Mouse (Mus musculus): ENCODE measurements around the gene Antxr1. TPM values are rescaled to one million over a fixed set of nuclear protein-coding genes. Genes with fewer than 3 reads are reported as not detected.
A peak's percentile ranks its signal among the peaks of the same experiment; 100 is the strongest.

Antxr1 gene
- polyA plus RNA-seq, 1 experiment from 2014 or later, result 0.54 TPM

- no peak for ATAC-seq (ENCODE audit: low read depth)
- no peaks in the 10 kb centered on the region for H3K4me1 ChIP-seq (ENCODE audit: control insufficient read depth, low read depth, low read length)
- 59% methylated on average over 5 of the region's 5 CpGs for WGBS (ENCODE audit: insufficient replicate concordance)
- no peaks in the 10 kb centered on the region for H3K27me3 ChIP-seq (ENCODE audit: control insufficient read depth, insufficient read depth, low read depth, low read length)
- H3K9ac ChIP-seq (ENCODE audit: low read depth, low read length), result no peak overlapping the region
- no peak overlapping the region for H3K4me3 ChIP-seq (ENCODE audit: low read depth, low read length)
- H3K9me3 ChIP-seq (replicated peaks; ENCODE audit: control insufficient read depth, low read length), result peaks cover 4% of the 10 kb centered on the region; the same call in 1 of the 2 replicates
- no peaks in the 10 kb centered on the region for H3K36me3 ChIP-seq (ENCODE audit: control insufficient read depth, insufficient read depth)
- H3K4me2 ChIP-seq (ENCODE audit: low read depth, low read length), result no peak overlapping the region
- H3K27ac ChIP-seq (ENCODE audit: low read length), result no peak overlapping the region
These were observed 57.5 kb downstream of the Antxr1 start for GRCm38 (mm10) chr6:87278151-87278550.

- H3K9ac ChIP-seq (ENCODE audit: low read depth, low read length), result no peak overlapping the region
- no peaks in the 10 kb centered on the region for H3K27me3 ChIP-seq (ENCODE audit: control insufficient read depth, insufficient read depth, low read depth, low read length)
- peaks cover 4% of the 10 kb centered on the region; the same call in 1 of the 2 replicates for H3K9me3 ChIP-seq (replicated peaks; ENCODE audit: control insufficient read depth, low read length)
- 28% methylated on average over 3 of the region's 3 CpGs for WGBS (ENCODE audit: insufficient replicate concordance)
- no peak overlapping the region for H3K27ac ChIP-seq (ENCODE audit: low read length)
- H3K4me2 ChIP-seq (ENCODE audit: low read depth, low read length), result no peak overlapping the region
- peak; percentile 45; the same call in 1 of the 2 replicates for ATAC-seq (ENCODE audit: low read depth)
- H3K36me3 ChIP-seq (ENCODE audit: control insufficient read depth, insufficient read depth), result no peaks in the 10 kb centered on the region
- H3K4me3 ChIP-seq (ENCODE audit: low read depth, low read length), result no peak overlapping the region
- no peaks in the 10 kb centered on the region for H3K4me1 ChIP-seq (ENCODE audit: control insufficient read depth, low read depth, low read length)
These were observed 58.1 kb downstream of the Antxr1 start for GRCm38 (mm10) chr6:87277527-87277926.

- Histone ChIP-seq H3K27ac (ENCODE audit: low read length) (no peak overlapping the region), H3K4me1 (ENCODE audit: control insufficient read depth, low read depth, low read length) (no peaks in the 10 kb centered on the region), H3K27me3 (ENCODE audit: control insufficient read depth, insufficient read depth, low read depth, low read length) (no peaks in the 10 kb centered on the region), H3K9ac (ENCODE audit: low read depth, low read length) (no peak overlapping the region), H3K36me3 (ENCODE audit: control insufficient read depth, insufficient read depth) (no peaks in the 10 kb centered on the region), H3K4me3 (ENCODE audit: low read depth, low read length) (no peak overlapping the region), H3K9me3 (replicated peaks; ENCODE audit: control insufficient read depth, low read length) (peaks cover 4% of the 10 kb centered on the region; the same call in 1 of the 2 replicates), H3K4me2 (ENCODE audit: low read depth, low read length) (no peak overlapping the region)
- 65% methylated on average over 7 of the region's 7 CpGs for WGBS (ENCODE audit: insufficient replicate concordance)
- ATAC-seq (ENCODE audit: low read depth), result no peak
These were observed 58.7 kb downstream of the Antxr1 start for GRCm38 (mm10) chr6:87276941-87277340.

- H3K27me3 ChIP-seq (ENCODE audit: control insufficient read depth, insufficient read depth, low read depth, low read length), result no peaks in the 10 kb centered on the region; the same call in 1 of the 2 replicates
- H3K4me2 ChIP-seq (ENCODE audit: low read depth, low read length), result no peak overlapping the region
- H3K9ac ChIP-seq (ENCODE audit: low read depth, low read length), result no peak overlapping the region
- H3K27ac ChIP-seq (ENCODE audit: low read length), result no peak overlapping the region
- peaks cover 4% of the 10 kb centered on the region; the same call in 1 of the 2 replicates for H3K9me3 ChIP-seq (replicated peaks; ENCODE audit: control insufficient read depth, low read length)
- WGBS (ENCODE audit: insufficient replicate concordance), result 80% methylated on average over 5 of the region's 5 CpGs
- no peak overlapping the region for H3K4me3 ChIP-seq (ENCODE audit: low read depth, low read length)
- no peak for ATAC-seq (ENCODE audit: low read depth)
- H3K36me3 ChIP-seq (ENCODE audit: control insufficient read depth, insufficient read depth), result no peaks in the 10 kb centered on the region
- H3K4me1 ChIP-seq (ENCODE audit: control insufficient read depth, low read depth, low read length), result no peaks in the 10 kb centered on the region
These were observed 60.8 kb downstream of the Antxr1 start for GRCm38 (mm10) chr6:87274779-87275178.

GRCm38 (mm10) chr6:87273791-87274190, 61.8 kb downstream of the Antxr1 start:
- ATAC-seq (ENCODE audit: low read depth), result no peak
- no peak overlapping the region for H3K27ac ChIP-seq (ENCODE audit: low read length)
- WGBS (ENCODE audit: insufficient replicate concordance), result 51% methylated on average over 3 of the region's 3 CpGs

GRCm38 (mm10) chr6:87273141-87273540, 62.5 kb downstream of the Antxr1 start:
- no peak overlapping the region for H3K4me2 ChIP-seq (ENCODE audit: low read depth, low read length)
- 47% methylated on average over 4 of the region's 4 CpGs for WGBS (ENCODE audit: insufficient replicate concordance)

More at GRCm38 (mm10) chr6:87273791-87274190, 61.8 kb downstream of the Antxr1 start:
- Histone ChIP-seq H3K4me3 (ENCODE audit: low read depth, low read length) (no peak overlapping the region), H3K27me3 (ENCODE audit: control insufficient read depth, insufficient read depth, low read depth, low read length) (no peaks in the 10 kb centered on the region; the same call in 1 of the 2 replicates), H3K36me3 (ENCODE audit: control insufficient read depth, insufficient read depth) (no peaks in the 10 kb centered on the region), H3K4me1 (ENCODE audit: control insufficient read depth, low read depth, low read length) (no peaks in the 10 kb centered on the region), H3K4me2 (ENCODE audit: low read depth, low read length) (no peak overlapping the region), H3K9ac (ENCODE audit: low read depth, low read length) (no peak overlapping the region), H3K9me3 (replicated peaks; ENCODE audit: control insufficient read depth, low read length) (peaks cover 4% of the 10 kb centered on the region; the same call in 1 of the 2 replicates)

GRCm38 (mm10) chr6:87272202-87272601, 63.4 kb downstream of the Antxr1 start:
- no peak overlapping the region for H3K4me2 ChIP-seq (ENCODE audit: low read depth, low read length)
- H3K9me3 ChIP-seq (replicated peaks; ENCODE audit: control insufficient read depth, low read length), result peaks cover 4% of the 10 kb centered on the region; the same call in 1 of the 2 replicates
- no peaks in the 10 kb centered on the region; the same call in 1 of the 2 replicates for H3K27me3 ChIP-seq (ENCODE audit: control insufficient read depth, insufficient read depth, low read depth, low read length)
- no peaks in the 10 kb centered on the region for H3K36me3 ChIP-seq (ENCODE audit: control insufficient read depth, insufficient read depth)
- H3K27ac ChIP-seq (ENCODE audit: low read length), result no peak overlapping the region
- no peak for ATAC-seq (ENCODE audit: low read depth)
- 56% methylated on average over 2 of the region's 2 CpGs for WGBS (ENCODE audit: insufficient replicate concordance)
- no peaks in the 10 kb centered on the region for H3K4me1 ChIP-seq (ENCODE audit: control insufficient read depth, low read depth, low read length)
- no peak overlapping the region for H3K9ac ChIP-seq (ENCODE audit: low read depth, low read length)
- H3K4me3 ChIP-seq (ENCODE audit: low read depth, low read length), result no peak overlapping the region

More at GRCm38 (mm10) chr6:87273141-87273540, 62.5 kb downstream of the Antxr1 start:
- Histone ChIP-seq H3K4me1 (ENCODE audit: control insufficient read depth, low read depth, low read length) (no peaks in the 10 kb centered on the region), H3K27me3 (ENCODE audit: control insufficient read depth, insufficient read depth, low read depth, low read length) (no peaks in the 10 kb centered on the region; the same call in 1 of the 2 replicates), H3K4me3 (ENCODE audit: low read depth, low read length) (no peak overlapping the region), H3K36me3 (ENCODE audit: control insufficient read depth, insufficient read depth) (no peaks in the 10 kb centered on the region), H3K9ac (ENCODE audit: low read depth, low read length) (no peak overlapping the region), H3K9me3 (replicated peaks; ENCODE audit: control insufficient read depth, low read length) (peaks cover 4% of the 10 kb centered on the region; the same call in 1 of the 2 replicates), H3K27ac (ENCODE audit: low read length) (no peak overlapping the region)
- no peak for ATAC-seq (ENCODE audit: low read depth)

- Histone ChIP-seq H3K36me3 (ENCODE audit: control insufficient read depth, insufficient read depth) (no peaks in the 10 kb centered on the region), H3K4me3 (ENCODE audit: low read depth, low read length) (no peak overlapping the region), H3K9me3 (replicated peaks; ENCODE audit: control insufficient read depth, low read length) (peaks cover 4% of the 10 kb centered on the region; the same call in 1 of the 2 replicates), H3K27ac (ENCODE audit: low read length) (no peak overlapping the region), H3K4me1 (ENCODE audit: control insufficient read depth, low read depth, low read length) (no peaks in the 10 kb centered on the region), H3K27me3 (ENCODE audit: control insufficient read depth, insufficient read depth, low read depth, low read length) (no peaks in the 10 kb centered on the region; the same call in 1 of the 2 replicates), H3K4me2 (ENCODE audit: low read depth, low read length) (no peak overlapping the region), H3K9ac (ENCODE audit: low read depth, low read length) (no peak overlapping the region)
- 43% methylated on average over 7 of the region's 7 CpGs for WGBS (ENCODE audit: insufficient replicate concordance)
- ATAC-seq (ENCODE audit: low read depth), result no peak
These were observed 65.2 kb downstream of the Antxr1 start for GRCm38 (mm10) chr6:87270452-87270851.

GRCm38 (mm10) chr6:87269950-87270349, 65.7 kb downstream of the Antxr1 start:
- Histone ChIP-seq H3K4me3 (ENCODE audit: low read depth, low read length) (no peak overlapping the region), H3K9ac (ENCODE audit: low read depth, low read length) (no peak overlapping the region), H3K4me2 (ENCODE audit: low read depth, low read length) (no peak overlapping the region), H3K4me1 (ENCODE audit: control insufficient read depth, low read depth, low read length) (no peaks in the 10 kb centered on the region), H3K36me3 (ENCODE audit: control insufficient read depth, insufficient read depth) (no peaks in the 10 kb centered on the region), H3K9me3 (replicated peaks; ENCODE audit: control insufficient read depth, low read length) (peaks cover 3% of the 10 kb centered on the region; the same call in 1 of the 2 replicates), H3K27ac (ENCODE audit: low read length) (no peak overlapping the region), H3K27me3 (ENCODE audit: control insufficient read depth, insufficient read depth, low read depth, low read length) (no peaks in the 10 kb centered on the region; the same call in 1 of the 2 replicates)
- 64% methylated on average over 7 of the region's 7 CpGs for WGBS (ENCODE audit: insufficient replicate concordance)
- ATAC-seq (ENCODE audit: low read depth), result no peak
